Mouse (Mus musculus): ENCODE measurements around the gene Thap4. TPM values are rescaled to one million over a fixed set of nuclear protein-coding genes. Genes with fewer than 3 reads are reported as not detected.
A peak's percentile ranks its signal among the peaks of the same experiment; 100 is the strongest.
"Not testable (repeated sequence)": the region's sequence is repeated elsewhere in the genome, so short reads cannot be mapped to it uniquely, and the experiment has no call there.

Gene Thap4
- polyA plus RNA-seq, 1 experiment = 38.7 TPM

GRCm38 (mm10) chr1:93776686-93777085 is 22.0 kb upstream of the Thap4 start:
- no peak for TF ChIP-seq POLR2A (IDR thresholded peaks at IDR 0.05; ENCODE audit: low read depth, low read length)
- no peak for TF ChIP-seq CTCF (IDR thresholded peaks at IDR 0.05; ENCODE audit: borderline replicate concordance, insufficient read depth, low read length)
- Histone ChIP-seq H3K4me1 (ENCODE audit: control insufficient read depth, insufficient read depth, low read length) (no peaks in the 10 kb centered on the region), H3K27ac (ENCODE audit: insufficient read depth, low read length) (no peak overlapping the region)

GRCm38 (mm10) chr1:93769901-93770300 is 15.2 kb upstream of the Thap4 start:
- H3K27ac ChIP-seq (ENCODE audit: insufficient read depth, low read length) = no peak overlapping the region
- no peak overlapping the region for H3K4me3 ChIP-seq (ENCODE audit: insufficient read depth, low read length)
- TF ChIP-seq POLR2A (IDR thresholded peaks at IDR 0.05; ENCODE audit: low read depth, low read length) (no peak), CTCF (IDR thresholded peaks at IDR 0.05; ENCODE audit: borderline replicate concordance, insufficient read depth, low read length) (no peak)
- no peaks in the 10 kb centered on the region for H3K4me1 ChIP-seq (ENCODE audit: control insufficient read depth, insufficient read depth, low read length)

More at GRCm38 (mm10) chr1:93776686-93777085, 22.0 kb upstream of the Thap4 start:
- no peak overlapping the region for H3K4me3 ChIP-seq (ENCODE audit: insufficient read depth, low read length)

- TF ChIP-seq CTCF (IDR thresholded peaks at IDR 0.05; ENCODE audit: borderline replicate concordance, insufficient read depth, low read length) (no peak), POLR2A (IDR thresholded peaks at IDR 0.05; ENCODE audit: low read depth, low read length) (no peak)
- no peaks in the 10 kb centered on the region for H3K4me1 ChIP-seq (ENCODE audit: control insufficient read depth, insufficient read depth, low read length)
- no peak overlapping the region for H3K27ac ChIP-seq (ENCODE audit: insufficient read depth, low read length)
- H3K4me3 ChIP-seq (ENCODE audit: insufficient read depth, low read length) = no peak overlapping the region
Measured at GRCm38 (mm10) chr1:93767600-93767999, 12.9 kb upstream of the Thap4 start.

DNA sequence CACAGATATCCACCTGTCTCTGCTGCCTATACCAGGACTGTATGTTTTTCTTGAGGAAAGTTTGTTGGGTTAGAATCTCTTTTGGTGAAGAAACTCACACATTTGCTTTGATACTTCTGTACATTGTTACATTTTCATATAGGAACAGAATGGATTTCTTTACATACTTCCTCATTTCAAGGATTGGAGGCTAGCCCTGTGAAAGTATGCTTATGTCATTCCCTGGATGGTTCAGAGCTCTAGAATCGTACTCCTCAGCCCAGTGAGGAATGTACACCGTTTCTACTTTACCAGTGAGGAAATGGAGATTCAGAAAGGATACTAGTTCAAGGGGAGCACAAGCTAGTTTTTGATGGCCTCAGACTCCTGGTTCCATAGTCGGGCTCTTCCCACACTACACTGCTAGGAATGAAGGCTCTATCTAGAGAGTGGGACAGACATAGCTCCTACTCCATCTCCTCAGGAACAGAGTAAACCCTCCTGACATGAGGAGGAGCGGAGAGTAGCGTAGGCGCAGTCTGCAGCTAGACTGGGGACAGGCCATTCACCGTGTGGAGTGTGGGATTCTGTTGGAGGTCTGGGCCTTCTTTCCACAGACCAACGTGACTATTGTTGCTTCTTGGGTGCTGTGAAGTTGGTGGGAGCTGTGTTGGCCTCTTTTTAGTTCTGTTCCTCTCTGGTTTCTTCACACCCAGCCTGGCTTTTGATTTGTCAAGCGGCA is 10.4 kb upstream of the Thap4 start:
- TF ChIP-seq POLR2A (IDR thresholded peaks at IDR 0.05; ENCODE audit: low read depth, low read length) = no peak
- no peak for TF ChIP-seq CTCF (IDR thresholded peaks at IDR 0.05; ENCODE audit: borderline replicate concordance, insufficient read depth, low read length)
- Histone ChIP-seq H3K4me3 (ENCODE audit: insufficient read depth, low read length) (no peak overlapping the region), H3K27ac (ENCODE audit: insufficient read depth, low read length) (no peak overlapping the region), H3K4me1 (ENCODE audit: control insufficient read depth, insufficient read depth, low read length) (no peaks in the 10 kb centered on the region)

- H3K27ac ChIP-seq (ENCODE audit: insufficient read depth, low read length); H3K4me3 ChIP-seq (ENCODE audit: insufficient read depth, low read length); H3K4me1 ChIP-seq (ENCODE audit: control insufficient read depth, insufficient read depth, low read length): not testable (repeated sequence)
Measured at GRCm38 (mm10) chr1:93763531-93763930, 8.9 kb upstream of the Thap4 start.

GRCm38 (mm10) chr1:93760076-93760475 is 5.4 kb upstream of the Thap4 start:
- Histone ChIP-seq H3K4me1 (ENCODE audit: control insufficient read depth, insufficient read depth, low read length) (no peaks in the 10 kb centered on the region), H3K27ac (ENCODE audit: insufficient read depth, low read length) (no peak overlapping the region), H3K4me3 (ENCODE audit: insufficient read depth, low read length) (no peak overlapping the region)
- TF ChIP-seq POLR2A (IDR thresholded peaks at IDR 0.05; ENCODE audit: low read depth, low read length) (no peak), CTCF (IDR thresholded peaks at IDR 0.05; ENCODE audit: borderline replicate concordance, insufficient read depth, low read length) (no peak)

GRCm38 (mm10) chr1:93756154-93756553 is 1.5 kb upstream of the Thap4 start:
- Histone ChIP-seq H3K4me3 (ENCODE audit: insufficient read depth, low read length) (no peak overlapping the region), H3K4me1 (ENCODE audit: control insufficient read depth, insufficient read depth, low read length) (0 out of 2 replicates have a peak, but pooled peaks cover 2% of the 10 kb centered on the region), H3K27ac (ENCODE audit: insufficient read depth, low read length) (no peak overlapping the region)
- TF ChIP-seq CTCF (IDR thresholded peaks at IDR 0.05; ENCODE audit: borderline replicate concordance, insufficient read depth, low read length) (no peak), POLR2A (IDR thresholded peaks at IDR 0.05; ENCODE audit: low read depth, low read length) (no peak)

DNA sequence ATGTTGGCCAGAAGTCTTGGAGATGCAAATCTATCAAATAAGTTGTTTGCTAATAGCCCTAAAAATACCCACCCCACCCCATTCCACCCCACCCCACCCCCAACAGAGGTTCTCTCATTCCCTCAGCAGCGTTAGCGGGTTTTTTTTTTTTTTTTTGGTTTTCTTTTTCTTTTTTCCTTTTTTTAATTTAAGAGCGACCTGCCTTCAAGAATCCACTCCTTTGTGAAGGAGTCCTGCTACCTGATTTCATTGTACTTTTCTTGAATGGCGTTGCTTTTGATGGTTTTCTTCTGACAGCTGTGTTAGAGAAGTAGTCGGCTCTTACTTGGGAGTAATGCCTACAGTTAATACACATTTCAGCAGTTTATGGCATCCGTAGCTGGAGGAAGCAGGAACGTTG is 954 bp upstream of the Thap4 start:
- Histone ChIP-seq H3K27ac (ENCODE audit: insufficient read depth, low read length) (no peak overlapping the region), H3K4me3 (ENCODE audit: insufficient read depth, low read length) (peak overlapping the region; percentile 98)
- no peak for TF ChIP-seq POLR2A (IDR thresholded peaks at IDR 0.05; ENCODE audit: low read depth, low read length)
- no peak for TF ChIP-seq CTCF (IDR thresholded peaks at IDR 0.05; ENCODE audit: borderline replicate concordance, insufficient read depth, low read length)

DNA sequence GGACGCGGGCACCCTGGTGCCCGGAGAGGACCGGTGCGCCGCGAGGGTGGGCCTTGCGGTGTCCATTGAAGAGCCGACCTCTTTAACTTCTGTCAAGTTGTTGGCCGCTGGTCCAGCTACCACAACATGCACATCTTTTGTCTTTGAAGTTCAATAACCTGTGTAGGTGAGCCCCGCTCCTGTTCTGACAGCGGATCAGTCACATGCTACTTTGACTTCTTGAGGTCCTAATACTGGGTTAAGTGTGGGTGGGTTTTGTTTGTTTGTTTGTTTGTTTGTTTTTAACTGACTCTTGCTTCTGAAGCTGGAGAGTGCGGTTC is 587 bp upstream of the Thap4 start:
- TF ChIP-seq CTCF (IDR thresholded peaks at IDR 0.05; ENCODE audit: borderline replicate concordance, insufficient read depth, low read length) = no peak
- no peak for TF ChIP-seq POLR2A (IDR thresholded peaks at IDR 0.05; ENCODE audit: low read depth, low read length)
- Histone ChIP-seq H3K27ac (ENCODE audit: insufficient read depth, low read length) (peak overlapping the region; percentile 34; the same call in 1 of the 2 replicates), H3K4me1 (ENCODE audit: control insufficient read depth, insufficient read depth, low read length) (0 out of 2 replicates have a peak, but pooled peaks cover 2% of the 10 kb centered on the region), H3K4me3 (ENCODE audit: insufficient read depth, low read length) (peak overlapping the region; percentile 98)

More for the DNA sequence above, 954 bp upstream of the Thap4 start:
- 0 out of 2 replicates have a peak, but pooled peaks cover 2% of the 10 kb centered on the region for H3K4me1 ChIP-seq (ENCODE audit: control insufficient read depth, insufficient read depth, low read length)

DNA sequence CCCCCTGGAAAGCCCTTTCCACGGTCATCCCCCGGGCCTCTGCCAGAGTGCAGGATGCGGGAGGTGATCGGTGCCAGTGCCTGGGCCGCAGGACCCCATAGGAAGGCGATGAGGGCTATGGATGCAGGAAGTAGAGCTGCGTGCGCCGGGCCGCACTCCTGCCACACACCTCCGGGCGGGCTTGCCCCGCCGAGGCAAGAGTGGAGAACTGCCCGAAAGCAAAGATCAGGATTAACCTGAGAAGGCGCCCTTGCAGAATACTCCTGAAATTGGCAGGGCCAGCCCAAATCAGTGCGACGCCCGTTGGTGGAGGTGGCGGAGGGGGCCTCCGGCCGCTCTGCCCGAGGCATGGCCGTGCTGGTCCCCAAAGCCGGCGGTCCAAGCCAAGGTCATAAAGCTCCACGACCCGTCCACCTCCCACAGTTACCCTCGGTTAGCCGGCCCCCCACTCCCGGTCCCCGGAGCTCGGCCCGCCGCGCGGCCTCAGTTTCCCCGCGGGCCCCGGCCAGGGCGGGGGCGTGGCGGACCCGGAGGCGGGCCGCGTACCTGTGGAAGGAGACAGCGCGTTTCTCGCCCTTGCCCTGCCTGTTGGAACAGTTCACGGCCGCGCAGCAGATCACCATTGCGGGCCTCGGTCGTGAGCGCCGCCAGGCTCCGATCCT is 622 bp downstream of the Thap4 start:
- Histone ChIP-seq H3K4me3 (ENCODE audit: insufficient read depth, low read length) (peak overlapping the region; percentile 82), H3K4me1 (ENCODE audit: control insufficient read depth, insufficient read depth, low read length) (0 out of 2 replicates have a peak, but pooled peaks cover 2% of the 10 kb centered on the region), H3K27ac (ENCODE audit: insufficient read depth, low read length) (peak overlapping the region; percentile 49)
- TF ChIP-seq POLR2A (IDR thresholded peaks at IDR 0.05; ENCODE audit: low read depth, low read length) (peak; percentile 41; the same call in 1 of the 2 replicates), CTCF (IDR thresholded peaks at IDR 0.05; ENCODE audit: borderline replicate concordance, insufficient read depth, low read length) (no peak)
